Mouse (Mus musculus) CH12F3 (cell line): Measurements from ENCODE around the gene Chm.
"Not testable (repeated sequence)": the region's sequence is repeated elsewhere in the genome, so short reads cannot be mapped to it uniquely, and the experiment has no call there.

Experiments
- in situ Hi-C: fragments of 300-500 bp; cut with MboI; formaldehyde crosslinking; loops from 2 replicates; pipeline ENCODE4 v1.14.3; 2020; ENCODE audit warnings: low sequenced_read_pairs

Chm gene

GRCm38 (mm10) chrX:113185230-113185985 lies at the start of gene Chm:
Gene Chm, minus strand, starts transcription at chrX:113185517.
- in situ Hi-C loops = no loop called here

- in situ Hi-C loops = no loop called here
Observed at GRCm38 (mm10) chrX:113193901-113194300, 8.6 kb upstream of the Chm start.

- in situ Hi-C loops = no loop called here
Observed at GRCm38 (mm10) chrX:113184569-113185229, 618 bp downstream of the Chm start.

- in situ Hi-C loops = not testable (repeated sequence)
Observed at GRCm38 (mm10) chrX:113180856-113181255, 4.5 kb downstream of the Chm start.

GRCm38 (mm10) chrX:113172766-113173165 lies 12.6 kb downstream of the Chm start:
- in situ Hi-C loops = no loop called here

- in situ Hi-C loops = no loop called here
Observed at GRCm38 (mm10) chrX:113172271-113172670, 13.0 kb downstream of the Chm start.

- in situ Hi-C loops = no loop called here
Observed at GRCm38 (mm10) chrX:113160268-113160860, 25.0 kb downstream of the Chm start.

GRCm38 (mm10) chrX:113084171-113084570 lies 101.1 kb downstream of the Chm start:
- in situ Hi-C loops = no loop called here

GRCm38 (mm10) chrX:113076053-113076452 lies 109.3 kb downstream of the Chm start:
- in situ Hi-C loops = no loop called here

- in situ Hi-C loops = no loop called here
Observed at GRCm38 (mm10) chrX:113074823-113075222, 110.5 kb downstream of the Chm start.

- in situ Hi-C loops = no loop called here
Observed at GRCm38 (mm10) chrX:113003621-113004020, 181.7 kb downstream of the Chm start.

- in situ Hi-C loops = no loop called here
Observed at GRCm38 (mm10) chrX:113002192-113002591, 183.1 kb downstream of the Chm start.
